Mouse (Mus musculus) lung, postnatal 0 days (tissue): ENCODE measurements around the gene Popdc3.

Experiments used
- CTCF ChIP-seq: IDR thresholded peaks from 2 replicates; pipeline ENCODE4 v1.5.1; 2016; ENCODE audit warnings: antibody characterized with exemption, mild to moderate bottlenecking
- EP300 ChIP-seq: IDR thresholded peaks from 2 replicates; pipeline ENCODE4 v1.6.1; 2016; ENCODE audit warnings: antibody characterized with exemption, mild to moderate bottlenecking, control low read depth

DNA sequence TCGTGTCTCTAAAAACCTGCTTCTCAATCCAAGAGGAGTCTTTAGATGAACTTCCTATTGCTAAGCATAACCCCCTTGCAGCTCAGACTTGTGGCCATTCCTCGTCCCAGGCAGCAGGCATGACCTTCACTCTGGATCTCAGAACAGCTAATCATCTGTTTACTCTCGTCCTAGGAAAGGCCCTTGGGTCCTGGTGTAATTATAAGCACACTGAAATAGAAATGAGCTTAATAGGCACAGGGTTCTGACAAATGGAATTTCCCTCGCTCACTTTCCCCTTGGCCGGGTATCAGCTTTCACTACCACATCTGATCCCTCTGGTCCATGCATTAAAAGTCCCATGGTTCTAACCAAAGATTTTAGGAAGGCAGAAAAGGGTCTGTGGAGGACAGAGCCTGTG lies 185.5 kb downstream of the Popdc3 start:
- no peak for TF ChIP-seq EP300
- no peak for TF ChIP-seq CTCF
